Mouse (Mus musculus) intestine, postnatal 0 days (tissue): ENCODE measurements around the gene Wdr27. TPM values are rescaled to one million over a fixed set of nuclear protein-coding genes. Genes with fewer than 3 reads are reported as not detected.

Experiments
- ATAC-seq: fragments of 200-750 bp; cut with Nextera tagmentation; 2 replicates; pipeline ENCODE4 v1.8.0; 2017; ENCODE audit warnings: mild to moderate bottlenecking, moderate TSS enrichment, moderate library complexity
- H3K27ac ChIP-seq: fragments of 300-500 bp; sonication (generic); 2 replicates; pipeline ENCODE4 v1.5.1; 2014; ENCODE audit warnings: mild to moderate bottlenecking, low read depth, low read length, moderate library complexity
- H3K27me3 ChIP-seq: fragments of 300-500 bp; sonication (generic); replicated peaks from 2 replicates; pipeline ENCODE4 v1.6.1; 2014; ENCODE audit warnings: low read length, mixed read lengths; ENCODE audit not compliant: control insufficient read depth, insufficient read depth
- H3K36me3 ChIP-seq: fragments of 300-500 bp; sonication (generic); 2 replicates; pipeline ENCODE4 v1.6.1; 2014; ENCODE audit warnings: mild to moderate bottlenecking, moderate library complexity; ENCODE audit not compliant: control insufficient read depth, insufficient read depth
- H3K4me1 ChIP-seq: fragments of 300-500 bp; sonication (generic); replicated peaks from 2 replicates; pipeline ENCODE4 v1.6.1; 2014; ENCODE audit warnings: antibody characterized with exemption, low read length, mixed read lengths; ENCODE audit not compliant: control insufficient read depth, insufficient read depth
- H3K4me2 ChIP-seq: fragments of 300-500 bp; sonication (generic); replicated peaks from 2 replicates; pipeline ENCODE4 v1.6.1; 2014; ENCODE audit warnings: low read depth, mild to moderate bottlenecking, moderate library complexity
- H3K4me3 ChIP-seq: fragments of 300-500 bp; sonication (generic); 2 replicates; pipeline ENCODE4 v1.5.1; 2014; ENCODE audit warnings: low read depth, low read length
- H3K9ac ChIP-seq: fragments of 300-500 bp; sonication (generic); 2 replicates; pipeline ENCODE4 v1.6.1; 2014; ENCODE audit warnings: mild to moderate bottlenecking, low read depth, low read length
- H3K9me3 ChIP-seq: fragments of 300-500 bp; sonication (generic); 2 replicates; pipeline ENCODE4 v1.6.1; 2016; ENCODE audit warnings: mixed run types; ENCODE audit not compliant: control insufficient read depth
- CTCF ChIP-seq: sonication (generic); IDR thresholded peaks from 2 replicates; pipeline ENCODE4 v1.5.1; 2016; ENCODE audit warnings: low read depth, mild to moderate bottlenecking, control low read depth, antibody characterized with exemption, moderate library complexity
- WGBS: fragments of 180-500 bp; shearing (Covaris S2); extraction: QIAGEN DNeasy Blood & Tissue Kit; methylation state at CpG from one replicate; pipeline ENCODE4 v1.1.7; 2014; 5-methylcytosine and 5-hydroxymethylcytosine counted together
- polyA plus RNA-seq: library from polyadenylated mRNA; unstranded; fragments of >200 nt; fragmentation: Nextera tagmentation; extraction: Ambion mirVana; gene quantifications from 2 replicates; pipeline ENCODE4 v1.2.1, GENCODE M21; 2015

The Wdr27 gene
- polyA plus RNA-seq, 1 experiment from 2014 or later, result 6.0 TPM

DNA sequence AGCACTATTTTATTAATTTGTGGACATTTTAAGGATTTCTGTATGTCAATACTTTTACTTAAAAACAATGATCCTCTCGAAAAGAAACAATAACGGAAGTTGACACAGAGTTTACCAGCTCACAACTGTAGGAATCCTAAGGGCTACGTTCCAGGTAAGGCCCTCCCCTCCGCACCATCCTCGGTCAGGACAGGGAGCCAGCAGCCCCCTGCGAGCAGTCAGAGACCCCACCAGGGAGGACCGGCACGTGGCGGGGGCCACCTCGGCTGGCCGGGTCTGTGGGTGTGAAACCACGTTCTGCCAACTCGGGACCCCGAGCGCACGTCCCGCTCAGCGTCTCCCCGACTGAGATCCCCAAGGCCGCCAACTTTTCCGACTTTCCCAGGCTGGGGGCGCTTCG lies 17.6 kb upstream of the Wdr27 start:
- no peak for TF ChIP-seq CTCF
- H3K9ac ChIP-seq, result peak overlapping the region; percentile 73
- no peaks in the 10 kb centered on the region for H3K4me1 ChIP-seq
- H3K27me3 ChIP-seq, result no peaks in the 10 kb centered on the region
- 0 out of 2 replicates have a peak, but pooled peaks cover 6% of the 10 kb centered on the region for H3K36me3 ChIP-seq
- under 1% methylated on average over 18 of the region's 23 CpGs for WGBS
- H3K4me2 ChIP-seq, result peak overlapping the region; percentile 90
- peak; percentile 5; the same call in 1 of the 2 replicates for ATAC-seq
- peak overlapping the region; percentile 62 for H3K4me3 ChIP-seq
- H3K27ac ChIP-seq, result no peak overlapping the region; the same call in 1 of the 2 replicates
- no peaks in the 10 kb centered on the region for H3K9me3 ChIP-seq

DNA sequence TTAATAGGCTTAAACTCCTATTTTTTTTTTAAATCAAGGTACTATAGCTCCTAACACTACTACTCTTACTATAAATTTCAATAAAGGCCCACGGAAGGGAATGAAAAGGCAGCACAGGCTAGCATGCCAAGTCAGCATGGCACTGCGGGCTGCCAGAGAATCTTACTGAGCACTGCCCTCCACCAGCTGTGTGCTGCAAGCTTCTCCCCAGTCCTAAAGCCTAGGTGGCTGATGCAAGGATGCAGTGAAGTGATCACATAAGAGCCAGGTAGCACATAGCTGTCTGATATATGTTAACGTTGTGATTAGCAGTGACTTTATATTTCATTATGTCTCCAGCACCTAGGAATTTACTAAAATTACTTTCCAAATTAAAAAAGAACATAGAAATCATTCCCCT lies 17.0 kb upstream of the Wdr27 start:
- Histone ChIP-seq H3K4me1 (no peaks in the 10 kb centered on the region), H3K36me3 (0 out of 2 replicates have a peak, but pooled peaks cover 6% of the 10 kb centered on the region), H3K9me3 (no peaks in the 10 kb centered on the region), H3K27me3 (no peaks in the 10 kb centered on the region), H3K4me3 (no peak overlapping the region), H3K9ac (0 out of 2 replicates have a peak overlapping the region, but pooled peaks have one; percentile 43), H3K4me2 (peak overlapping the region; percentile 90), H3K27ac (no peak overlapping the region)
- no peak for TF ChIP-seq CTCF
- ATAC-seq, result no peak
- WGBS, result 28% methylated on average over 3 of the region's 3 CpGs

GRCm38 (mm10) chr17:14958686-14959327 lies 15.8 kb upstream of the Wdr27 start:
- no peaks in the 10 kb centered on the region for H3K27me3 ChIP-seq
- no peak overlapping the region for H3K27ac ChIP-seq
- no peak overlapping the region for H3K9ac ChIP-seq
- H3K9me3 ChIP-seq, result no peaks in the 10 kb centered on the region
- WGBS, result 81% methylated on average over 5 of the region's 5 CpGs
- no peak overlapping the region for H3K4me2 ChIP-seq
- no peak for TF ChIP-seq CTCF
- peaks cover 17% of the 10 kb centered on the region for H3K36me3 ChIP-seq
- no peaks in the 10 kb centered on the region for H3K4me1 ChIP-seq
- no peak for ATAC-seq
- H3K4me3 ChIP-seq, result no peak overlapping the region

DNA sequence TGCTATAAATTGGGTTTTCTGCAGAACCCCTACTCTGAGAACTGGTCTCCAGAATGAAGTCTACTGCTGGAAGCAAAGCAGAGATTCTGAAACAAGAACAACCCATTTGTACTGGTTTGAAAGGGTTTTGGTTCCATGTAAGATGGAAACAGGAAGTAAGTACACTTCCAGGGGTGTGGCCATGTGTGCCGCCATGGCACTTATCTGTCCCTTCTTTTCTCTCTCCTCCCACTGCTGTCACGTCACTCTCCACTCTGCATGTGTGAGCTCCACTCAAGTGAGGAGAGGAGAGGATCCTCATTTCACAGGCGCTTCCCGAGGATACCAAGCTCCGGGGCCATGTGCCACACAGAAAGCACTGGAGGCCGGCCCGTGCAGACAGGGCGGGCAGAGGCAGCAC lies 10.5 kb upstream of the Wdr27 start:
- no peaks in the 10 kb centered on the region for H3K4me1 ChIP-seq
- TF ChIP-seq CTCF, result no peak
- ATAC-seq, result no peak
- H3K27ac ChIP-seq, result no peak overlapping the region
- no peaks in the 10 kb centered on the region for H3K27me3 ChIP-seq
- no peaks in the 10 kb centered on the region for H3K9me3 ChIP-seq
- H3K36me3 ChIP-seq, result peaks cover 42% of the 10 kb centered on the region
- no peak overlapping the region for H3K4me2 ChIP-seq
- H3K9ac ChIP-seq, result no peak overlapping the region
- WGBS, result 82% methylated on average over 8 of the region's 8 CpGs
- H3K4me3 ChIP-seq, result no peak overlapping the region

- no peak for ATAC-seq
These were observed 6.3 kb upstream of the Wdr27 start for GRCm38 (mm10) chr17:14949161-14949827.

GRCm38 (mm10) chr17:14944551-14944950 lies 1.6 kb upstream of the Wdr27 start:
- Histone ChIP-seq H3K4me3 (no peak overlapping the region), H3K27ac (no peak overlapping the region), H3K9ac (no peak overlapping the region), H3K4me1 (peaks cover 13% of the 10 kb centered on the region; the same call in 1 of the 2 replicates), H3K27me3 (no peaks in the 10 kb centered on the region), H3K4me2 (peak overlapping the region; percentile 89; the same call in 1 of the 2 replicates), H3K36me3 (peaks cover 12% of the 10 kb centered on the region), H3K9me3 (no peaks in the 10 kb centered on the region)
- TF ChIP-seq CTCF, result no peak
- WGBS, result 84% methylated on average over 1 of the region's 1 CpGs
- ATAC-seq, result no peak

More at GRCm38 (mm10) chr17:14949161-14949827, 6.3 kb upstream of the Wdr27 start:
- Histone ChIP-seq H3K4me1 (peaks cover 10% of the 10 kb centered on the region; the same call in 1 of the 2 replicates), H3K27ac (no peak overlapping the region), H3K4me3 (no peak overlapping the region), H3K9me3 (no peaks in the 10 kb centered on the region), H3K9ac (no peak overlapping the region), H3K4me2 (no peak overlapping the region), H3K27me3 (no peaks in the 10 kb centered on the region), H3K36me3 (peaks cover 38% of the 10 kb centered on the region)
- no peak for TF ChIP-seq CTCF
- WGBS, result 76% methylated on average over 7 of the region's 7 CpGs
